Mouse (Mus musculus): Measurements from ENCODE around the gene Ropn1l.

The Ropn1l gene

GRCm38 (mm10) chr15:31404346-31404745, 49.2 kb downstream of the Ropn1l start:
- DNase-seq, result no peak

- no peak for DNase-seq
These were observed 51.2 kb downstream of the Ropn1l start for GRCm38 (mm10) chr15:31402200-31402892.

- no peak for DNase-seq
These were observed 52.6 kb downstream of the Ropn1l start for GRCm38 (mm10) chr15:31400974-31401373.

GRCm38 (mm10) chr15:31398769-31399168, 54.8 kb downstream of the Ropn1l start:
- DNase-seq, result no peak

- no peak for DNase-seq
These were observed 56.2 kb downstream of the Ropn1l start for GRCm38 (mm10) chr15:31397379-31397778.

- DNase-seq, result no peak
These were observed 56.8 kb downstream of the Ropn1l start for GRCm38 (mm10) chr15:31396755-31397154.

GRCm38 (mm10) chr15:31395986-31396385, 57.6 kb downstream of the Ropn1l start:
- DNase-seq, result no peak

GRCm38 (mm10) chr15:31393402-31393801, 60.1 kb downstream of the Ropn1l start:
- no peak for DNase-seq

GRCm38 (mm10) chr15:31392705-31393104, 60.8 kb downstream of the Ropn1l start:
- DNase-seq, result no peak

GRCm38 (mm10) chr15:31392135-31392534, 61.4 kb downstream of the Ropn1l start:
- DNase-seq, result no peak

Measured in lung, postnatal 10 days (tissue).